Mouse (Mus musculus): ENCODE data around the gene Itgb6.

Gene Itgb6

DNA sequence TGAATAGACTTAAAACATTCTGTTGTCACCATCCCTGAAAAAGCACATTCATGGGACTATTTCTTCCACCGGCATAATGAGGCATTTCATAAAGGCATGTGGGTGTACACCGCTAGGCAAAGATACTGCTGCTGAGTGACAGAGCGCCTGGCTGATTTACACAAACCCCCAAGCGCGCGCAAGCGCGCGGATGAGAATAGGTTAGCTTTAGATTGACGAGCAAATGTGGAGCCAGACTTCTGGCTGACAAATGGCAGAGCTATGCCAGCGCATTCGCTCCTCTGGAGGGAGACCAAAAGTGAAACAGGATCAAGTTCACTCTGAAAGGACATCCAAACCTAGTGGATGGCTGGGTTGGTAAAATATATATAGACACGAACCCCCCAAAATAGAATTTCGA is at the start of gene Itgb6:
Gene Itgb6, minus strand, starts transcription at position 130 of the 400 bp plus-strand sequence.
- DNase-seq (ENCODE audit: low spot score): no peak

DNA sequence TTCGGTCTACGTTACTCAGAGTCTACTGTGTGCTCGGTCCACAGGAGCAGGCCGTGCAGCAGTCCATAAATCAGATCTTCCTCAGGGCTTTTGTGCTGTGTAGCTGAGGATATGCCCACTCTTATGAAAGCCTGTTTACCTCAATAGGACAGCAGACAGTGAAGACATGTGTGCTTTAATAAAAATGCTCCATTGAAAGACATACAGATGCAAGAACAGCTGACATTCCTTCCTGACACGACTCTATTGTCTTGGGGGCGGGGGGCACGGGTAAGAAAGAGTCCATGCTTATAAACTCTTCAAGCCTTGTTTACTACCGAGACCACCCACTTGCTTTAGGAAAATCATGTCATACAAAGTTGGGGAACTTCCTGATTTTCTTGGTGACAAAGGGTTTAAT is 44.0 kb upstream of the Itgb6 start:
- DNase-seq (ENCODE audit: low spot score): no peak

DNA sequence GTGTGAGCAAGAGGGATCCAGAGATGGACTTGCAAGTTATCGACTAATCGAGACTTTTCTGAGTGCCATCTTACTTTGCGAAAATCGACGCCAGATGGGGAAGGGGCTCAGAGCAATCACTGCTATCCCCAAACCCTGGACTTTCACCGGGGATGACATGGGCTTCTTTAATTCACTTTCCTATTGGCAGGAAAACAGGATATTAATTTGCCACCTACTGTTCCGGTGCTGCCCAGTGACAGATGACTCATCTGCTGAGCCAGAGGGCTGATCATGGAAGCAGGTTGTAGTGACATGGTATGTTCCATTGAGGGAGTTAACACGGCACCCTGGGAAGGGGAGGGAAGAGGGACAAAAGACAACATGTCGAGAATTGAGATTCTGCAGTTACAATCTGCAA is 33.8 kb upstream of the Itgb6 start:
- no peak for DNase-seq (ENCODE audit: low spot score)

DNA sequence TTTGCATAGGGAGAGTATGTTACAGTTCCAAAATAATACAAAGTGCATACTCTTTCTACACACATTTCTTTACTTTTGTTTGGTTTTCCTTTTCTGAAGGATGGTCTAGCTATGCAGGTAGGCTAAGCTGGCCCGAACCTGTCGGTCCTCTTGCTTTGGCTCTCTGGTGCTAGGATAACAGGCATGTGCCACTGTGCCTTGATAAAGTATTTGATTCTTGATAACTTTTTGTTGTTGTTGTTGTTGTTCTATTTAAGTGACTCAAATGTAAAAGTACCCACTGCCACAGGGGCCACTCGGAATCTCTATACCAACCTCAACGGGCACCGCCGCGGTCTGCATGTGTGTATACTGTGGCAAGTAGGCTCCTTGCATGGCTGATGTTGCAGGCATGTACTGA is 32.7 kb upstream of the Itgb6 start:
- DNase-seq (ENCODE audit: low spot score): no peak

- no peak for DNase-seq (ENCODE audit: low spot score)
Measured at GRCm38 (mm10) chr2:60751274-60751673, 28.8 kb upstream of the Itgb6 start.

- DNase-seq (ENCODE audit: low spot score): no peak
Measured at GRCm38 (mm10) chr2:60750591-60750990, 28.1 kb upstream of the Itgb6 start.

- no peak for DNase-seq (ENCODE audit: low spot score)
Measured at GRCm38 (mm10) chr2:60748585-60748984, 26.1 kb upstream of the Itgb6 start.

GRCm38 (mm10) chr2:60747590-60747989 is 25.1 kb upstream of the Itgb6 start:
- DNase-seq (ENCODE audit: low spot score): peak; percentile 26

DNA sequence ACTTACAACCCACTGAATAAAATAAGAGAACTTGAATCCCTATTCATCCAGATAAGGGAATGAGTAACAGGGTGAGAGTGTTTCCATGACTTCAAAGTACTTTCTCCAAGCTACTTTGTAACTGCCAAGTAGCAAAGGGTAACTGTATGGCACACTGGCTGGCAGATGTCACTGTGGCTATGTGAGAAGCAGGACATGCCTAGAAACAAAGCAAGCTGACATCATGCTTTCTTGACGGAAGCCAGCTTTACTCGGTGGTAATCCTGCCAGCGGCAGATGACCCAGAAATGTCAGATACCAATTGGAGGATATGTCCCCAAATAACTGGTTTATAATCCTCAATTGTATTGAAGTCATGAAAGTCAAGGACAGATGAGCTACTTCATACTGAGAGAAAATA is 22.2 kb upstream of the Itgb6 start:
- no peak for DNase-seq (ENCODE audit: low spot score)

DNA sequence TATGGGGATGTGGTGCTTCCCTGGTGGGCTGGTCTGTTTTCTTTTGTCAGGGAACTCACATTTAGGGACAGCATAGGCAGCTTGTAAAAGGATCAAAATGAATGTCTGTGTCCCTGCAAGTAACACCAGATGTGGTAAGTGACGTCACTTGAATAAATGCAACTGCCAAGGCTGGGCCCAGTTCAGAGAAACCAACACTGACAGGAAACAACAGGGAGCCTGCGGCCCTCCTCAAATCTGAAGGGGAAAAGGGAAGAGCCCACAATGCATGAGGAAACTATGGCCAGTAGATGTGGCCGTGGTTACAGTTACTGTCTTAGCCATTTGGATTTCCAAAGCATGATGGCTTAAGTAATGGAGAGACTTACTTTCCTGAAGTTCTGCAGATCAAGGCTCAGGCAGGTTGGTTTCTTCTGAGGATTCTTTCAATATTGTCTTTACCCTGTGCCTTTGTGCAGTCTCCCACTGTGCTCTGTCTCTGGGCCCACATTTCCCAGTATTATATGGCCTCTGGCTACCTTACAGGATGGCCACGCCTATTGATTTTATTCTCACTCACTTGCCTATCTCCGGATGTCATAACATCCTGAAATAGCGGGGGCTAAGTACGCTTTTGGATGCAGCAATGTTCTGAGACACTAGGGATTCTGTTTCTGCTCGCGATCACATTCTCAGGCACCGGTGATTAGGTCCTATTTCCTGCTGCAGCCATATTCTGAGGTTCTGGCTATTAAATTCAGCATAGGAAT is 17.1 kb upstream of the Itgb6 start:
- DNase-seq (ENCODE audit: low spot score): no peak

DNA sequence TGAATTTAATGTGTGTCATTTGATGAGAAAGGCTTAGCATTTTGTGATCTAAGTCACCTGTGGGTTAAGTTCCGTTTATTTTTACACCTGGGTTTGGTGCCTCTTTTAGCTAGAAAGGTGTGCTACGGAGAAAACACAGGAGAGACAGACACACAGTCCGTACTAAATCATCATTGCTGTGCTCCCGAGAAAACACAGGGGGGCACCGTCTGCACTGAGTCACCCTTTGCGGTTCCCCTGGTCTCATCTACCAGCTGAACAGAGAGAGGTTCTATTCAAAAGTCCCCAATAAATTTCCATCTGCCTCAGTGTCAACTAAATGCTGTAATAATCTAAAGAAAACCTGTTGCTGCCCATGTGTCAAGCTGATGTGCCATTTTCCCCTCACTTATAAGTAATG is 8.5 kb upstream of the Itgb6 start:
- DNase-seq (ENCODE audit: low spot score): no peak

DNA sequence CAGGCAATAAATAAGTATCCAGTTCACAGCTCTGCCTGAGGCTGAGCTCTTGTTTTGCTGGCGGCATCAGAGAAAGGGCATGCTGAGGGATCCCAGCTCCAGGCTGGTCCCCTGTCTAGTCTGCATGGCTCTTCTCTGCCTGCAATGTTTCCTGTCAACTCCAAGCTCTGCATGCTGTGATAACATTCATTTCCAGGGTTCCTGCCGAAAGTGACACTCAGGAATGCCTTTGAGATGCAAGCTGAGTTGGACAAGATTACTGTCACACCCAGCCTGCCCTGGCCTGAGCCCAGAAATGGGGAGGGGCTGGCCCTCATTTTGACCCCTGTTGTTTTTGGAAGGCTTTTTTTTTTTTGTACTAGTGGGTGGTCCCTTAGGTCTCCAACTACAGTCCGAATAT is 7.6 kb upstream of the Itgb6 start:
- no peak for DNase-seq (ENCODE audit: low spot score)

GRCm38 (mm10) chr2:60728902-60729585 is 6.6 kb upstream of the Itgb6 start:
- DNase-seq (ENCODE audit: low spot score): no peak

DNA sequence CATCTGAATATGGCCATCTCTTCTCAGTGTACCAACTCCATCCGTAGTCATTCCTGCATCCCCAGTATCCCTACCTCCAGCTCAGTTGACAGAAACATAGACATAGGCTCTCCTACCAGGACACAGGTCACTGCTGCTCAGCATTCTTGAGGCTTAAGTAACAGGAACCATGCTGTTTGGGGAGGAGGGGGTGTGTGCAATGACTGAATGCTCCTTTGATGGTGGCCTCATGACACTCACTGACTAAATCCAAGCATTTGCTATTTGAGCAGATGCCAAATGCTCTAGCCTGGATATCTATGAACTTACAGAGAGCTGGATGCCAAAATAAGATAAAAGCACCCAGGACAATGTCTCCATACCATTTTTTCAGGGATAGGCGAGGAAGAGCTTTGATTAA is 2.2 kb upstream of the Itgb6 start:
- no peak for DNase-seq (ENCODE audit: low spot score)

- no peak for DNase-seq (ENCODE audit: low spot score)
Measured at GRCm38 (mm10) chr2:60722967-60723366, 524 bp upstream of the Itgb6 start.

DNA sequence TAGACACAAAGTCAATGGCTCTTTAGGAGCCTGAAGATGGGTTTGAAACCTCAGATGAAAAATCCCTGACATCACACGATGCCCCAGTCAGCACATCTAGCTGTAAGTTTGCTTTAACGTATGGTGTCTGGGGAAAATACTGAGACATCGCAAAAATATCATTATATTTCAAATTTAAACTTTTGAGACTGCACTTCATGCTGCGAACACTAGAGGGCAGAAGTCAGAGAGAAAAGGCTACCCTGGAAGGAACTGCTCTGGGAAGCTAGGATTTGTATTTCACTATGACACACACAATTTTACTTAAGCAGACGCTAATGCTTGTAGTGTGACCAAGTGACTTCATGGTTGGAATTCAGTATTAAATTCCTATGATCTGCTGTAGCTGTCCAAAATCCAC is 1.5 kb downstream of the Itgb6 start:
- no peak for DNase-seq (ENCODE audit: low spot score)

DNA sequence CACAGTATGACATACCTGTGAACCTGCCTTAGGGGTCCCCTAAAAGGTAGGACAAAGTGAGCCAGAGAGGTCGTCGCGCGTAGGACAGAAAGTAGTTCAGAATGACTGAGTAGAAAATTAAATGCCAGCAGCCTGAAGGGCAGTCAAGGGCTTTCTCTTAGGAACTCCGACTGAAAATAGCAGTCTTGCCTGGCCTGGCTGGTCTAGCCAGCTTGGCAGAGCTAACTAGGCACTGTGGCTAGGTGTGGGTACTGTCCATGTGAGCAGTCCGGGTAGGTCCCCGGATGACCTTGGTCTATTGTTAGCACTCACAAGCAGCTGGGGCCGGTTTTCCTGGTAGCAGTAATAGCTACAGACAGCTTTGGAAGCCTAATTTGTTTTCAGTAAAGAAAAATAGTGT is 2.2 kb downstream of the Itgb6 start:
- peak; percentile 52 for DNase-seq (ENCODE audit: low spot score)

- peak; percentile 34 for DNase-seq (ENCODE audit: low spot score)
Measured at GRCm38 (mm10) chr2:60717348-60717747, 5.1 kb downstream of the Itgb6 start.

DNA sequence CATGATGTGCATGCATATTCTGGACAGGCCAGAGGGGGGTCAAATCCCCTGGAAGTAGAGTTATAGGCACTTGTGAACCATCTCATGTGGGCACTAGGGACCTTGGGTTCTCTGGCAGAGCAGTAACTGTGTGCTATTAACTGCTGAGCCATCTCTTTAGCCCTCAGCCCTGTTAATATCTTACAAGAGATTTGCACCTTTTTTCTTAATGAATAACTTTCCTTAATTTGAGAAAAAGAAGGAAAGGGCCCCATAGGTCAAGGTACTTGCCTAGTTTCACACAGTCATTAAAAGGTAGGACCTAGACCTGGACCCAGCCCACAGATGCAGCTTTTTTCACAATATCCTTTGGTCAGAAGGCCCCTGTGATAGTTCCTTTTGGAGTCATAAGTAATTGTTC is 5.9 kb downstream of the Itgb6 start:
- DNase-seq (ENCODE audit: low spot score): no peak

GRCm38 (mm10) chr2:60715771-60716170 is 6.7 kb downstream of the Itgb6 start:
- DNase-seq (ENCODE audit: low spot score): no peak

DNA sequence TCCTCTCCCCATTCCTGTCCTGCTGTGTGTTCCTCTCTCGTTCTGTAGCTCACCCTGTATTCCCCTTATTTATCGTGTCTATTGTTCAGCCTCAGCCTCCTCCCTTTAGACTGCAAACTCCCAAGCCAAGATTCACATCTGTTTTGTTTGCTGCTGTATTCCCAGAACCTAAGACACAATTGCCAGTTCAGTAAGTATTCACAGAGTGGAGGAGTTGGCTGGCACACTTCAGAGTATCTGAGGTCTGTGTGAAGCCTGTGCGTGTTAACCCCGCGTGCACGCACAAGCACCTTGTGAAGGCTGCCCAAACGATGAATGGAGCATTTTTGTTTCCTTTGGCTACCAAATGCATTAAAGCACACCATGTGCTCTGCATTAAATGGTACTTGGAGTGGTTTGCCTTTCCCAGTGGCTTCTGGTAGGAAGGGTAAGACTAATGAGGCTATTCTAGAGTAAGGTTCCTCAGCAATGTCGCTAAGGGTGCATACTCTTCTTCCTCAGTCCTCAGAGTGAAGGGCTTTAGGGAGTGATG is 7.4 kb downstream of the Itgb6 start:
- DNase-seq (ENCODE audit: low spot score): no peak

- no peak for DNase-seq (ENCODE audit: low spot score)
Measured at GRCm38 (mm10) chr2:60714475-60714874, 8.0 kb downstream of the Itgb6 start.

- no peak for DNase-seq (ENCODE audit: low spot score)
Measured at GRCm38 (mm10) chr2:60713857-60714256, 8.6 kb downstream of the Itgb6 start.

DNA sequence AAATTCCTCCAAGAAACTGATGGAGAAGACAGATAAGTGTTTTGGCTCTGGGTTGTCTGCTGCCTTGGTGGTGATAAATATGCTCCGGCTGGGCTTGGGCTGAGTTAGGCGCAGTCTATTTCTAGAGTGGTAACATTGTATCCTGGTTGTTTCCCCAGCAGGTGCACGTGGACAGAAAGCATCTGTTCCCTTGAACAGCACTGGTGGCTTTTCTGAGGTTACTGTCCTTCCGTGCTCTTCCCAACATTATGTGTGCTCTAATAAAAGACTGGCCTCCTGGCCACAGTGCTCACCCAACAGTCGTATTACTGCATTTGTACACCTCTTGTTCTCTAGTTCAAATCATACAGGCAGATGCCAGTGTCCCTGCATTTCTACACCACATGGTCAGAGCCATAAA is 9.6 kb downstream of the Itgb6 start:
- no peak for DNase-seq (ENCODE audit: low spot score)

Data from lung, postnatal 25 days (tissue).